Mouse (Mus musculus) cerebellum, postnatal 36 days (tissue): ENCODE results near the gene Tmem94.

ENCODE experiments used
- DNase-seq, 2 experiments: peaks; one replicate each; pipeline ENCODE4 v3.0.0; 2021 to 2022; ENCODE audit warnings: mixed read lengths in 2 of 2

The Tmem94 gene

DNA sequence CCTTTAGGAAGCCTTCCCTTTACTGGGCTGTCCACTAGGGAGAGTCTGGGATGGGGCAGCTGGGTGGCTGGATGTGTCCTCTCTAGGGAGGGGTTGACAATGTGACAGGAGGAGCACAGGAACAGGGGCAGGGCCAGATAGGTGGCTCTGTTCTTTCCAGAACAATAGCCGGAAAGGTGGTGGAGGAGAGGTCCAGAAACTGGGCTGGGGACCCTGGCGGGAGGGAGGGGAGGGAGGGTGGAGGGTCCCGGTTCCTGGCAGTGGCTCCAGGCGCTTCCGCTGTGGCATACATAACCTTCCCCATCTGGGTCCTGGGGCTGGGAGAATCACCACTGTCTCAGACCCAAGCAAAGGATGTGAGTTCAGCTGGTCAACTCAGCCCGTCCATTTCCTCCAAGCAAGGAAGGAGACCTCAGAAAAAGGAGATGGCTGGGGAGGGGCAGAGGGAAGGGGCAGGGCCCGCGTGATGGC lies 44.1 kb downstream of the Tmem94 start:
- no peak for DNase-seq

DNA sequence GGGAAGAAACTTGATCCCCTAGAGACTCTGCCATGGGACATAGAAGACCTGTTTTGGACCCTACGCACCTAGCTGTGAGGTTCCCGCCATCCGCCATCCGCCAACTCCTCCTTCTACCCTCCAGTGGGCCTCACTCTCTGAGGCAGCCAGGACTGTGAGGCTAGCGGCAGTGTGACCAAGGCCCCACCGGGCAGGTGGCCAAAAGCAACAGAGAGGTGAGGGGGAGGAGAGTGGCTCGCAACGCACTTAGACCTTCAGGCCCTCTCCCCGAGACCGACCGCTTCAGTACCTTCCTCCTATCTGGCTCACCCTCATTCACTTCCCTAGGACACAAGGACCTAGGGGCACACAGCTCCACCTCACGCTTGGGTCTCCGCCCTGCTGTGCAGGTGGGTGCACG lies 45.1 kb downstream of the Tmem94 start:
- DNase-seq, result no peak

DNA sequence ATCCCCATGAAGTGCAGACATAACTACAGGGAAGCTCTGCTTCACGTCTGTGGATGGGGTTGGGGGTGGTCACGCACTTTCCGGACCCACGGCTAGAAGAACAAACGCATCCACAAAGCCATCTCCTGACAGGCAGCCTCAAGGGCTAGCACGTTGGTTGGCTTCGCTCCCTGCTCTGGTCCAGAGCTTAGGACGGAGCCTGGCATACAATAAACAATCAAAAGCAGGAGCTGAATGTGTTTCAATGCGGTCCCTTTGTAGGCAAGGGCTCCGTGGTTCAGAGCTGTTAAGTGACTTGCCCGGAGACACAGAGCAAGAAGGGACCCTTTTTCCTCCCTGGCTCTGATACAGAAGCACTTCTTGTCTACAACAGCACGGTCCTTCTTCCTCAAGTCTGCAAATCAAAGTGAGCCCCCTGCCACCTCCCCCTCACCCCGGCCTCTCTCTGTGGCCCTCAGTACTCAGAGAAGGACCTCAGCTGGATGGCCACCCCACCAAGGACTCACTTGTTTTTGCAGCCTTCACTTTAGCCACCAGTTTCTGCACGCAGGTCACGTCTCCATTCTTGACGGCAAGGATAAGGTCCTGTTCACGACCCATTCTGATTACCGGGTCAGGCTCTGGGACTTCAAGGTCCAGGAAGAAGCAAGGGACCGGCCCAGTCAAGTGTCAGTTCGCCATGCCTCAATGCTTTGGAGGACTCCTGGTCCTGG lies 46.3 kb downstream of the Tmem94 start:
- no peak for DNase-seq

DNA sequence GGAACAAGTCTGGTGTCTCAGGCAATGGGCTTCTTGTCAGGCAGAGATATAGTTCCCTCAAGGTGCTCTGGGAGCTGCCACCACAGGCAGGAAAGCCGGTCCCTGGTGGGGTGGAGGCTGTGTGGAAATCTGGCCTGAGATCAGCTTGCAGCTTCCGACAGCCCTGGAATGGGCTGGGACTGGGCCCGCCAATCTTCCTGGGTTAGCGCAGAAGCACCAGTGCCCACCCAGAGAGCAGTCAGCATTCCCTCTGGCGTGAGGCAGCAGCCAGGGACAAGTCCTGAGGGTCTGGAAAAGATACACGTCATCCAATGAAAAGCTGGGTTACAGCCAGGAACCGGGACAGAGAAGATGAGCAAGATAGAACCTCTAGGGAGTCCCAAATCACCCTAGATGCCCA lies 46.9 kb downstream of the Tmem94 start:
- DNase-seq, result no peak

DNA sequence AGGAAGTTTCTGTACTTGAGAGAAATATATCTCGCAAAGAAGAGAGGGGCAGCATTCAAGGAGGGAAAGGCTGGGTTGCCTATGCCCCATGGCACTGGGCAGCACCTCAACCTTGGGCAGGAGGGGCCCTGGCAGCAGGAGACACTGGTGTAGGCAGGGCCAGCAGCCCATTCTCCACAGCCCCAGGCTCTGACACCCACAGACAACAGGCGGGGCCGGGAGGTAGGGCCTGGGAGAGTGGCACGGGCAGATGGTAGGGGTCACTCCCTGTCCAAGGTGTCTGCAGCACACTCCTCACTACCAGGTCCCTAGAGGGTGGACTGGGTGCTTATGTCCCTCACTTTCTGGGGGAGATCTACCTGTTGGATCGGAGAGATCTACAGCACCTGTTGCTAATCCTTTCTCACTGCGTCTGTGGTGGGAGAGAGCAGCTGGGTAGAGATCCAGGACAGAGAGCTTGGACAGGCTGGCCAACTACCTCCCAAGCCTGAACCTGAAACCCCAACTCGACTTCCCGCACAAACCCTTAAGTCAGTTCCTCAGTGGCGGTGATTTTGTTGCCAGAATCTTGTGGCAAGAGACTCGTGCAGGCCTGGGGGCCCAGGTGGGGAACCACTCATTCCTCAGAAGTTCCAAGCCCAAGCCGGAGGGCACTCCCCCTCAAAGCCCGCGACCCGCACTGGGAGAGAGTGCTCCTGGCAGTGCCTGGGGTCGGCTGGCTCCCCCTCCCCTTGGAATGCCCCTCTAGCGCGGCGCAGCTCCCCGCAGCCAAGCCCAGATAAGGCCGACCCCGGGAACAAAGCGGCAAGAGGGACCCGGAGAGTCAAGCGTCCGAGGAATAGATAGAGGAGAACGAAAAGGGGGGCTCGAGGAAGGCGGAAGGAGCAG lies 47.5 kb downstream of the Tmem94 start:
- peak in 1 of 2 experiments; percentile 29 for DNase-seq

DNA sequence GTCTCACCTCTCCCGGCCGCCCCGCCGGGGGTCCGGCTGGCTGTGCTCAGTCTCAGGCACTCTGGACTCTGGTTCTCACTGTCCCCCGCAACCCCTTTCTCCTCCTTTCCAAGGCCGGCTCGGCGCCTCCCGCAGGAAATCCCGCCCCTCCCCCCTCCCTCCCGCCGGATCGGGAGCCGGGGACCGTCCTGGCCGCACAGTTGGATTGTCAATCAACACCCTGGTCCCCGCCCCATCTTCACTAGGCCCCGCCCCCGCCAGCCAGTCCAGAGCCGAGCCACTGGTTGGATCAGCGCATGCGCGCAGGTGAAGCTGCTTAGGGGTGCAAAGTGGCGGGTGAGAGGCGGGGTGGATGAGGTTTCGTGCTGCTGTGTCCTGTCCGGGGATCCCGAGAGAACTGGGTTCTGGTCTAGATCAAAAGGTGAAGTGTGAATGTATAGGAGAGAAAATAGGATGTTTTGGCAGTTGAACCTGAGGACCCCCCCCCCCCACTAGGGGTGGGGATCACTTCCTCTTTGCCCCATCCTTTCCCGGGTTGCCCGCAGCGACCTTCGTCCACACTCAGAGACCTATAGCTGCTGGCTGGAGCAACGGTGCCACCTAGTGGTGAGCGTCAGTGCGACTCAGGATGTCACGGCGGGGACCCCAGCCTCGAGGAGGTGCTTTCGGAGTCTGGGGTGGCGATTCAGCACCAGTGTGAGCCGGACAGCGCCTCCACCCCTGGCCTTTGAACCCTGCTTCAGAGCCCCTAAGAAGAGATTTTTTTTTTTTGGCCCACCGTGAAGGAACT lies 48.5 kb downstream of the Tmem94 start, which contains the start of gene Caskin2:
Caskin2 (minus strand) TSS at position 133 of the 790 bp plus-strand sequence.
- DNase-seq, result peak; percentile 95

DNA sequence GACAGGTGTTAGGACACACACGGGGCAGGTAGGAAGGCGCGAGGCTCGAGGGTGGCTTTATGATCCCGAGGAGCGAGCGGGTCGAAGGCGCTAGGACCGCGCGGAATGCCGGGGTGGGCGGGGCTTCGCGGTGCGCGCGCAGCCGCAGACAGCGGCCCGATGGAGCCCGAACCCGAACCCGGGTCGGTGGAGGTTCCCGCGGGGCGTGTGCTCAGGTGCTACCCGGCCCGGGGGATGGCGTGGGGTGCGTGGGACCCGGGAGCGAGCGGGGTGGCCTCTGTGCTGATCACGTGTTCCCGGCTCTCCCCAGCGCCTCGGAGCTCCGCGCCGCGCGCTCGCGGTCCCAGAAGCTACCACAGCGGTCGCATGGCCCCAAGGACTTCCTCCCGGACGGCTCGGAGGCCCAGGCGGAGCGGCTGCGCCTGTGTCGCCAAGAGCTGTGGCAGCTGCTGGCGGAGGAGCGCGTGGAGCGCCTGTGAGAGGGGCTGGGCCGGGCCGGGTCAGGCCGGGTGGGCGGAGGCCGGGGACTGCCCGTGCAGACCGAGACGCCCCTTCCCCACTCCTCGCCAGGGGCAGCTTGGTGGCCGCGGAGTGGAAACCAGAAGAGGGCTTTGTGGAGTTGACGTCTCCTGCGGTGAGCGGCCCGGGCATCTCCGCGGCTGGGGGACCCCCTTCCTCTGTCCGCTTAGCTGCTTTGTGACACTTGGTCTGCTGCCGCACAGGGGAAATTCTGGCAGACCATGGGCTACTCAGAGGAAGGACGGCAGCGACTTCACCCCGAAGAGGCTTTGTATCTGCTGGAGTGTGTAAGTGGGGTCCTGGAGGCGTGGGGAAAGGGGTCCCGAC lies 49.6 kb downstream of the Tmem94 start, which contains the start of gene Tsen54:
Tsen54 (plus strand) TSS at position 120 of the 846 bp plus-strand sequence.
- DNase-seq, result peak; percentile 91 to 94

DNA sequence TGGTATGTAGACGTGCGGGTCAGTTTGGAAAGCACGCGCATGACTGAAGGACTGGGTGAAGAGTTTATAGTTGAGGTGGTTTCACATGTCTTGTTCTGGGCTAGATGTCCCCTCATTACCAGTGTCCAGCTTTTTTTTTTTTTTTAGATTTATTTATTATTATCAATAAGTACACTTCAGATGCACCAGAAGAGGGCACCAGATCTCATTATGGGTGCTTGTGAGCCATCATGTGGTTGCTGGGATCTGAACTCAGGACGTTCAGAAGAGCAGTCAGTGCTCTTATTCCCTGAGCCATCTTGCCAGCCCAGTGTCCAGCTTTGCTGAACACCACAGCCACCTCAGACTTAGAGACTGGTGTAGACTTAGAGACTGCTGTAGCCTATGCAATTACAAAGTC lies 52.1 kb downstream of the Tmem94 start:
- no peak for DNase-seq

DNA sequence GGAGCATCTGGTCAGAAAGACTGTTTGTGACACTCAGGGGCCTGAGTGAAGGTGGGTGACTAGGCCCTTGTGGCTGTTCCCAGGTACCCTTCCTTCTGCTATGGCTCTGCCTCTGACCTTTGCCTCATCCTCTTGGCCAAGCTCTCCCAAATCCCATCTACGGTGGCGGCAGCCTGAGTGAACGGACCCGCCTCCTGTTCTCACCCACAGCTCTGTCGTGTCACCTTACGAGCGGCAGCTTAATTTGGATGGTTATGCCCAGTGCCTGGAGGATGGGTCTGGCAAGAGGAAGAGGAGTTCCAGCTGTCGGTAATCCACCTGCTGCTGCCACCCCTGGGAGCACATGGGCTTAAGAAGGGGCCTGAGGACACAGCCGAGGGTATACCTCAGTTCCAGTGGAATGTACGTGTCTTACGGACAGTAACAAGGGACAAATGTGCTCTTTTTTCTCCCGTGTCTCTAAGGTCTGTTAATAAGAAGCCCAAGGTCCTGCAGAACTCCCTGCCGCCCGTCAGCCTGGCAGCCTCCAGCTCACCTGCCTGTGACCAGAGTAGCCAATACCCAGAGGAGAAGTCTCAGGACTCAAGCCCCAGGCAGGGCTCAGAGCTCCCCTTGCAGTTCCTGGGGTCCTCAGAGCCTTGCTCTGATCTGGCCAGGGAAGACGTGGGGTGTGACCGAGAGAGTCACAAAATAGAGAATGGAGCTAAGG lies 54.8 kb downstream of the Tmem94 start:
- DNase-seq, result no peak

DNA sequence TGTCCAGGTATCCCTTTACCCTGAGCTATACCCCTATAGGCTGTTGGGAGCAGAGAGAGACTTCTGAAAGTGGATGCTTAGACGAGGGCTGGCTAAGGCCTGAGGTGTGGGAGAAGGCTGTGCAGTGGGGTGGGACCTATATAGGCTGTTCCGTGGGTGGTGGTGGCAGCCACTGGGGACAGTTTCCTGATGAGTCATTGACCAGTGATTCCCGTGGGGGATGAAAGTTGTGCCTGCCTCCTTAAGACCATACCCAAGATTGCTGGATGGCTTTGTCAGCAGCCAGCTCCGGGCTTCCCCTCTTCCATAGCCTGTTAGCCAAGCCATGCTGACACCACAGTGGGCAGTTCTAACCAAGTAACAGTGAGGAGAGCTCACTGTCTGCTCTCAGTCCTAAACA lies 55.8 kb downstream of the Tmem94 start:
- DNase-seq, result no peak

DNA sequence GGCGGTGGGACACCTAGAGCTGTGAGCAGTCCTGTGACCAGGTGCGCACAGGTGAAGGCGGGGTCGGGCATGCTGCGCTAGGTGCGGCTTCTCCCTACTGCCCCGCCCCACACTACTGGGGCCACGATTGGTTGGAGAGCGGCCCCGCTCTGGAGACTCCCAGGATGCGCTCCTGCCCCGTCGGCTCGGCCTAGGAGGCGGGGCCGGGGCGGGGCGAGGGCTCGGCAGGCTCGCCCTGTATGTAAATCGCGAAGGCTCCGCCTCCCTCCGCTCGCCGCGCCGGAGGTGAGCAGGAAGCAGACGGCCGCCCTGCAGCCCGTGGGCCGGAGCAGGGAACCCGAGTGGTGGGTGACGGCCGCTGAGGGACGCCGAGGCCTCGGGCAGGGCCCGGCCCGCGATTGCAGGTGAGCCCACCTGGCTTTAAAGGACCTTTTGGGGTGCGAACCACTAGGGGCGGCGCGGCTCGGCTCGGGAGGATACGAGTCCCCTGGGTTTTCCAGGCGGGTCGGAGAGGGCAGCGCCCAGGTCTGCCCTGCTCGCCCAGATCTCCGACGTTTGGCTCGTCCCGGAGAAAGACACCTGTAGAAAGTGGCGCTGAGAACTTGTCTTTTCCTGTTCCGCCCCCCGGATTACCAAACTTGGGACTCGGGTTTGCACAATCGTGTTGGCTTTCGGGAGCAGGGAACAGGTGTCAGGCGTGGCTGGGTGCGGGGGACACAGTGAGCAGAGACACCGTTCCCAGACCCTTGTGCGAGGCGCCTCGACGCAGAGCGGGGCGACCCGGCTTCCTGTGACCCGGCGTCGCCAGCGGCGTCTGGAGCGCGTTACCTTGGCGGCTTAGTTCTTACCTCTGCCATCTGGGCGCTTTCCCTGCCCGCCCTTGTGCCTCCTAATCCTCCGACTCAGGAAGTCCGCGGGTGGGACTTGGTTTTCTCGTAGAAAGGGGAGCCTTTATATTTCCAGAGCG lies 58.8 kb downstream of the Tmem94 start, which contains the start of gene Llgl2:
Llgl2 (plus strand) TSS at position 276 of the 967 bp plus-strand sequence.
- DNase-seq, result peak; percentile 71 to 82

DNA sequence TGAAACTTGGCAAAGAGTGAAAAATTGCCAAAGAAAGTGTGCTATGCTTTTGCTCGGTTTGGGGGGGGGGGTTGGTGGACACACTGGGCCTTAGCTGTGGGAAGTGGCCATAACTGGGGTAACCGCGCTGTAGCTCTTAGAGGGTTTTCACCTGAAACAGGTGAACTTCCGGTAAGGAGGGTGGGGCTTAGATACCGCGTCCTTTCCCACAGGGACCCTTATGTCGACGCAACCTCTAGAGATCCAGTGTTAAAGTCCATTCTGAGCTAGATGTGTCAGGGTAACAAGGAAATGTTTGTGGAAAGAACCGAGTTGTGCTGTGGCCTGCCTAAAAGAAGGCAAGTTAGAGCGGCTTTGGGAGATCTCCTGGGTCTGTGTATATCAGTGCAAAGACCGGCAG lies 59.6 kb downstream of the Tmem94 start:
- no peak for DNase-seq

DNA sequence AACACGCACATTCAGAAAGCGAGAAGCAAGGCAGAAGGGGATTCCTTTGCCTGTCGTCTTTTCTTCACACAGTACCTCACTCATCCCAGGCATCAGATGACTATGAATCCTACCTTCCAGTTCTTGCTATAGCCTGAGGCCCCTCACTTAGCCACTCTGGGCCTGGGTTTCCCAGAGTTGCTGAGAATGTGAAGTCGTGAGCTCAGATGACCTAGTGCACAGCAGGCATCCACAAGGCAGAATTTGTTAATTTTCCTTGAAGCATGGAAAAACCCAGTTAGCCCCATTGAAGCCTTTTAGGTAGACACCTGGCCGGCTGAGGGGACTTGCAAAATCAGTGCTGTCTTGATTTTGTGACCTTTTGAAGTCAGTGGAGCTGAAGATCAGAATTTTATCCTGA lies 61.3 kb downstream of the Tmem94 start:
- DNase-seq, result no peak

DNA sequence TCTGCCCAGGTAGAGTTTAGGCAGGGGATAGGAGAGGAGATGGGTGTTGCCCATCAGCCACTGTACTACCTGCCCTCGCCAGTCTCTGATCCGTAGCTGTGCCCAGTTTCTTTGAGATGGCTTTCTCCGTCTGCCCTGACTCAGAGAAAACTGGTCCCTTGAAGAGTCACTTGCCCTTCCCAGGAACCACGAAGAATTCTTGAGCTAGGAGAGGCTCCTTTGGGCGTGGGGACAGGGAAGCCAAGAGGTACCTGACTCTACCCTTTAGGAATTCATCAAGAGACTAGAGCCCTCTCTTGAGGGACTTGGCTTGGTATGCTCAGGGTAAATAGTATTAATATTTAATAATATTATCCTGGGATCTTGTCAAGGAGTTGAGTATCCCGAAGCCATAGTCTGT lies 62.4 kb downstream of the Tmem94 start:
- DNase-seq, result no peak

DNA sequence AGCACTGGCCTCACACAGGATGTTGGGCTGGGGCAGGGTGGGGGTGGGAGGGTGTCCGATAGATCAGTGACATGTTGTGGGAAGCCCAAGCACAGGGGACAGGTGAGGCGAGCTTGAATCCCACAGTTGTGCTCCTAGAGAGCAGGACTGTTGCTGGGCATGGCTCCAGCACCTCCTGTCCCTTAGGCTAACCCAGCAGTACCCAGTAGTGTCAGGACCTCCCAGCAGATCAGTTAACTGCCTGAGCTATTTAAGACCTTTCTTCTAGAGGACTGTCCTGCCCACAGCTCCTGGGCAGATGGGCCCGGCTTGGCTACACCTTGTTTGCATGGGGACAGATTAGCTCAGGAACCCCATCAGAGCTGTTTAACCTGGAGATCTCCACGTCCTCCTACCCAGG lies 63.8 kb downstream of the Tmem94 start:
- DNase-seq, result no peak

DNA sequence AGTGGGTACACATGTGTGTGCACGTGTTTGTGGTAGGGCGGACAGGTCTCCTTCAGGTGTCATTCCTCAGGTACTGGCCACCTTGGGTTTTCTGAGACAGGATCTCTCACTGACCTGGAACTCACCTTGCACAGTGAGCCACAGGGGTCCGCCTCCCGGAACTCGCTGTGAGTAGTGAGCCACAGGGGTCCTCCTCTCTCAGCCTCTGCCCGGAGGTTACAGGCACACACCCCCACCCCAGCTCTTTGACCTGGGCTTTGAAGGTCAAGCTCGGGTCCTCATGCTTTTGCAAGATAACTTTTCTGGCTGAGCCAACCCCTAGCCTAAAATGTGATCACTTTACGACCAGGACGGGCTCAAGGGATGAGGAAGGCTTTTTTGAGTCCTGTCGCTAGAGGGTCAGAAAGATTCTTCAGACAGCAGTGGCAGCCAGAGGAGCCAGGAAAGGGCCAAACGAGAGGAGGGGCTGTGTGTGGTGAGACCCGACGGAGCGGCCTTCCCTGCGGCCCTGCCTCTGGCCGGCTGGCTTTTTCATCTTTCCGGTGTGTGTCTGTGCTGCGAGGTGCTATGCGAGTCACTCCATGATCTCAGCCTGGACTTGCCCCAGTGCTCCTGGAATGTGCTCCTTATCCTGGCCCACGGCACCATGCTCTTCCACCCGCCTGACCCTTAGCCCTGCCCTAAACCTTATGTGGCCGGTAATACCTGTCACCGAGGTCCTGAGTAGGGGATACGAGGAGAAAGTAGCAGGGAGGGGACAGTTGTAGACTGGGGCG lies 65.5 kb downstream of the Tmem94 start:
- no peak for DNase-seq

DNA sequence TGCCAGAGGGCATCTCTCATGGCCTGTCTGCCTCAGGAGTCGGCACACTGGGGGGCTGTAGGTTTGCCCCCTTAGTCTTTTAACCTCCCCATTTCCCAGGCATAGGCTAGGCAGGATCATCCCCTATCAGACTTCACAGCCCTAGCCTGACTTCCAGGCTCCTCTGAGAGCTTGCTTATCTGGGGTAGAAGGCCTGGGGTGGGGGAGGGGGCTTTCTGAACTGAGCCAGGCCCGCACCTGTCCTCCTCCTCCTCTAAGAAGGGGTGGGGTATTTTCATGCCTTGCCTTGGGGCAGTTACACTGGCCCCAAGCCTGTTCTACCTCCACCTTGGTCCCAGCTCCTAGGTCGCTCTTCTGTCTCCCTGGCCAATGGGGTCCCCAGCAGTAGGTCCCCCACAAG lies 66.3 kb downstream of the Tmem94 start:
- DNase-seq, result no peak

DNA sequence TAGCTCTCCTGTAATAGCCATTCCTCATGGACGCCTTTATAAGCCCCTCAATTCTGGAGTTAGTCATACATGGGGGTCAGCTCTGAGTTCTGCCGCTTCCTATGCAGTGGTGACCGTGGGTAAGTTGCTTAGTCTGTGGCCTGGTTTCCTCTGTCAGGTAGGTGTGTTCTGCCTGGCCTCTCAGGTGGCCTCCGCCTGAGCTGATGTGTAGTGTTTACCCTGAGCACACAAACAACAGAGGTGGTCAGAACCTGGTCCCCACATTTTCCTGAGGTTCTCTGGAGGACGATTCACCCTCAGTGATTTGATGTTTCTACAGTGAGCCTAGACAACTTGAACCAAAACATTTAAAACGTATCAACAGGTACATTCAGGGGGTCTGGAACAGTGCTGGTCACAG lies 66.8 kb downstream of the Tmem94 start:
- no peak for DNase-seq

DNA sequence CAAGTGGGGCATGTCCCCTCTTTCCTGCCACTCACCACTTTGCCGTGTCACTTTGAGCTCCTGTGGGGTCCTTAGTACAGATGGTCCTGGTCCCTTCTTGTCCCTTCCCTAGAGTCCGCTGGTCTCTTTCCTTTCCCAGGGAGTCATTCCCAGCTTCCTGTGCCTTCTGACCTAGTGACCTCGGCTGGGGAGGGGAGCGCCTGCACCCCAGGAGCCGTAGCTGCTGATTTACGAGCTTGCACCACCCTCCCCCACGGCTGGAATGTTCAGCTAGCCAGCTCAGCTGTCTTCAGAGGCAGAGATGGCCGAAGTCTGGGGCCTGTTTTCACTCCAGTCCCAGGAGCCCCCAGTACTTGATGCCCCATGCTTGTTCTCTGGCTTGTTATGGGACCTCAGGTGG lies 67.3 kb downstream of the Tmem94 start:
- no peak for DNase-seq
